Mouse (Mus musculus): ENCODE results near the gene Tfap2c. TPM values are rescaled to one million over a fixed set of nuclear protein-coding genes. Genes with fewer than 3 reads are reported as not detected.

Tfap2c gene
- polyA plus RNA-seq, 1 experiment from 2014 or later: not detected

GRCm38 (mm10) chr2:172546551-172546950 is 2.8 kb upstream of the Tfap2c start:
- H3K4me3 ChIP-seq (ENCODE audit: inconsistent target): no peak overlapping the region
- H3K79me2 ChIP-seq (ENCODE audit: inconsistent target): no peaks in the 10 kb centered on the region
- 30% methylated on average over 16 of the region's 16 CpGs for WGBS (ENCODE audit: missing documents)
- H3K36me3 ChIP-seq (ENCODE audit: inconsistent target): no peaks in the 10 kb centered on the region
- no peak overlapping the region for H3K27ac ChIP-seq

- no peak overlapping the region for H3K27ac ChIP-seq
- H3K79me2 ChIP-seq (ENCODE audit: inconsistent target): no peaks in the 10 kb centered on the region
- WGBS (ENCODE audit: missing documents): 2% methylated on average over 21 of the region's 21 CpGs
- H3K36me3 ChIP-seq (ENCODE audit: inconsistent target): no peaks in the 10 kb centered on the region
- no peak overlapping the region for H3K4me3 ChIP-seq (ENCODE audit: inconsistent target)
Observed at GRCm38 (mm10) chr2:172547116-172547515, 2.3 kb upstream of the Tfap2c start.

- H3K27ac ChIP-seq: no peak overlapping the region
- 9% methylated on average over 27 of the region's 27 CpGs for WGBS (ENCODE audit: missing documents)
- no peaks in the 10 kb centered on the region for H3K36me3 ChIP-seq (ENCODE audit: inconsistent target)
Observed at GRCm38 (mm10) chr2:172547807-172548586, 1.4 kb upstream of the Tfap2c start.

GRCm38 (mm10) chr2:172548672-172549255 is 629 bp upstream of the Tfap2c start:
- no peaks in the 10 kb centered on the region for H3K79me2 ChIP-seq (ENCODE audit: inconsistent target)
- no peaks in the 10 kb centered on the region for H3K36me3 ChIP-seq (ENCODE audit: inconsistent target)
- H3K27ac ChIP-seq: no peak overlapping the region
- no peak overlapping the region for H3K4me3 ChIP-seq (ENCODE audit: inconsistent target)
- 3% methylated on average over 27 of the region's 27 CpGs for WGBS (ENCODE audit: missing documents)

More at GRCm38 (mm10) chr2:172547807-172548586, 1.4 kb upstream of the Tfap2c start:
- Histone ChIP-seq H3K79me2 (ENCODE audit: inconsistent target) (no peaks in the 10 kb centered on the region), H3K4me3 (ENCODE audit: inconsistent target) (no peak overlapping the region)

GRCm38 (mm10) chr2:172550364-172551080 is 1.1 kb downstream of the Tfap2c start:
- WGBS (ENCODE audit: missing documents): 3% methylated on average over 59 of the region's 62 CpGs
- no peak overlapping the region for H3K4me3 ChIP-seq (ENCODE audit: inconsistent target)

GRCm38 (mm10) chr2:172551081-172551720 is 1.8 kb downstream of the Tfap2c start:
- Histone ChIP-seq H3K27ac (no peak overlapping the region), H3K79me2 (ENCODE audit: inconsistent target) (no peaks in the 10 kb centered on the region), H3K4me3 (ENCODE audit: inconsistent target) (no peak overlapping the region), H3K36me3 (ENCODE audit: inconsistent target) (no peaks in the 10 kb centered on the region)
- WGBS (ENCODE audit: missing documents): 7% methylated on average over 53 of the region's 57 CpGs

More at GRCm38 (mm10) chr2:172550364-172551080, 1.1 kb downstream of the Tfap2c start:
- Histone ChIP-seq H3K36me3 (ENCODE audit: inconsistent target) (no peaks in the 10 kb centered on the region), H3K27ac (no peak overlapping the region), H3K79me2 (ENCODE audit: inconsistent target) (no peaks in the 10 kb centered on the region)

- Histone ChIP-seq H3K27ac (no peak overlapping the region), H3K36me3 (ENCODE audit: inconsistent target) (no peaks in the 10 kb centered on the region), H3K79me2 (ENCODE audit: inconsistent target) (no peaks in the 10 kb centered on the region), H3K4me3 (ENCODE audit: inconsistent target) (no peak overlapping the region)
- 6% methylated on average over 14 of the region's 14 CpGs for WGBS (ENCODE audit: missing documents)
Observed at GRCm38 (mm10) chr2:172551872-172552271, 2.5 kb downstream of the Tfap2c start.

GRCm38 (mm10) chr2:172552666-172553065 is 3.3 kb downstream of the Tfap2c start:
- no peaks in the 10 kb centered on the region for H3K79me2 ChIP-seq (ENCODE audit: inconsistent target)
- no peak overlapping the region for H3K27ac ChIP-seq
- WGBS (ENCODE audit: missing documents): 10% methylated on average over 6 of the region's 6 CpGs
- no peaks in the 10 kb centered on the region for H3K36me3 ChIP-seq (ENCODE audit: inconsistent target)
- H3K4me3 ChIP-seq (ENCODE audit: inconsistent target): no peak overlapping the region

GRCm38 (mm10) chr2:172554211-172554610 is 4.8 kb downstream of the Tfap2c start:
- H3K4me3 ChIP-seq (ENCODE audit: inconsistent target): no peak overlapping the region
- no peaks in the 10 kb centered on the region for H3K36me3 ChIP-seq (ENCODE audit: inconsistent target)
- WGBS (ENCODE audit: missing documents): 64% methylated on average over 9 of the region's 9 CpGs
- H3K79me2 ChIP-seq (ENCODE audit: inconsistent target): no peaks in the 10 kb centered on the region
- no peak overlapping the region for H3K27ac ChIP-seq

GRCm38 (mm10) chr2:172558674-172559468 is 9.5 kb downstream of the Tfap2c start:
- no peak overlapping the region for H3K27ac ChIP-seq
- no peaks in the 10 kb centered on the region for H3K79me2 ChIP-seq (ENCODE audit: inconsistent target)
- 64% methylated on average over 21 of the region's 21 CpGs for WGBS (ENCODE audit: missing documents)
- H3K36me3 ChIP-seq (ENCODE audit: inconsistent target): no peaks in the 10 kb centered on the region
- H3K4me3 ChIP-seq (ENCODE audit: inconsistent target): no peak overlapping the region

GRCm38 (mm10) chr2:172561016-172561415 is 11.6 kb downstream of the Tfap2c start:
- Histone ChIP-seq H3K4me3 (ENCODE audit: inconsistent target) (no peak overlapping the region), H3K36me3 (ENCODE audit: inconsistent target) (no peaks in the 10 kb centered on the region), H3K79me2 (ENCODE audit: inconsistent target) (no peaks in the 10 kb centered on the region), H3K27ac (no peak overlapping the region)
- 63% methylated on average over 10 of the region's 10 CpGs for WGBS (ENCODE audit: missing documents)

GRCm38 (mm10) chr2:172567835-172568234 is 18.4 kb downstream of the Tfap2c start:
- Histone ChIP-seq H3K4me3 (ENCODE audit: inconsistent target) (no peak overlapping the region), H3K79me2 (ENCODE audit: inconsistent target) (no peaks in the 10 kb centered on the region), H3K36me3 (ENCODE audit: inconsistent target) (no peaks in the 10 kb centered on the region), H3K27ac (no peak overlapping the region)
- WGBS (ENCODE audit: missing documents): 87% methylated on average over 9 of the region's 9 CpGs

- WGBS (ENCODE audit: missing documents): 67% methylated on average over 2 of the region's 2 CpGs
- Histone ChIP-seq H3K36me3 (ENCODE audit: inconsistent target) (no peaks in the 10 kb centered on the region), H3K79me2 (ENCODE audit: inconsistent target) (no peaks in the 10 kb centered on the region), H3K27ac (no peak overlapping the region), H3K4me3 (ENCODE audit: inconsistent target) (no peak overlapping the region)
Observed at GRCm38 (mm10) chr2:172568466-172568865, 19.1 kb downstream of the Tfap2c start.

- H3K79me2 ChIP-seq (ENCODE audit: inconsistent target): no peaks in the 10 kb centered on the region
- H3K4me3 ChIP-seq (ENCODE audit: inconsistent target): no peak overlapping the region
- H3K36me3 ChIP-seq (ENCODE audit: inconsistent target): no peaks in the 10 kb centered on the region
- 68% methylated on average over 2 of the region's 2 CpGs for WGBS (ENCODE audit: missing documents)
- no peak overlapping the region for H3K27ac ChIP-seq
Observed at GRCm38 (mm10) chr2:172577196-172577766, 27.9 kb downstream of the Tfap2c start.

Data from macrophage (primary cell).